Mouse (Mus musculus) C2C12 (cell line): Measurements from ENCODE around the gene Tgfbr3. TPM values are rescaled to one million over a fixed set of nuclear protein-coding genes. Genes with fewer than 3 reads are reported as not detected.
"Not testable (repeated sequence)": the region's sequence is repeated elsewhere in the genome, so short reads cannot be mapped to it uniquely, and the experiment has no call there.

Source experiments
- H3K27me3 ChIP-seq: one replicate; pipeline ENCODE4 v1.6.1; 2011; ENCODE audit not compliant: control insufficient read depth, insufficient read depth, insufficient read length
- H3K36me3 ChIP-seq: one replicate; pipeline ENCODE4 v1.6.1; 2011; ENCODE audit not compliant: control insufficient read depth, insufficient read depth
- H3K4me3 ChIP-seq: one replicate; pipeline ENCODE4 v1.5.1; 2011; ENCODE audit warnings: mild to moderate bottlenecking, control low read depth; ENCODE audit not compliant: poor library complexity, insufficient read depth, severe bottlenecking
- H3K79me2 ChIP-seq: one replicate; pipeline ENCODE4 v1.6.1; 2011; ENCODE audit not compliant: control insufficient read depth, insufficient read depth
- H3K79me3 ChIP-seq: one replicate; pipeline ENCODE4 v1.6.1; 2011; ENCODE audit warnings: low read depth, control low read depth
- H3ac ChIP-seq: one replicate; pipeline ENCODE3; 2011; ENCODE audit warnings: low read depth; ENCODE audit not compliant: control insufficient read depth, insufficient read length
- CEBPB ChIP-seq: IDR thresholded peaks from one replicate; pipeline ENCODE4 v1.6.1; 2011; ENCODE audit warnings: low read depth, mild to moderate bottlenecking, control low read depth, moderate library complexity
- CTCF ChIP-seq: IDR thresholded peaks from one replicate; pipeline ENCODE4 v1.5.1; 2011; ENCODE audit not compliant: control insufficient read depth, insufficient read depth, insufficient read length
- FOSL1 ChIP-seq: IDR thresholded peaks from one replicate; pipeline ENCODE4 v1.8.0; 2011; ENCODE audit warnings: mild to moderate bottlenecking, low read length; ENCODE audit not compliant: poor library complexity, insufficient read depth, severe bottlenecking
- MAX ChIP-seq: IDR thresholded peaks from one replicate; pipeline ENCODE4 v1.6.1; 2011; ENCODE audit warnings: mild to moderate bottlenecking, control low read depth
- MYOD1 ChIP-seq: IDR thresholded peaks from one replicate; pipeline ENCODE4 v1.6.1; 2011; ENCODE audit warnings: low read depth; ENCODE audit not compliant: control insufficient read depth, insufficient read length
- MYOG ChIP-seq: IDR thresholded peaks from one replicate; pipeline ENCODE4 v1.6.1; 2011; ENCODE audit not compliant: control insufficient read depth, insufficient read length; ENCODE audit errors: extremely low read depth
- USF1 ChIP-seq: IDR thresholded peaks from one replicate; pipeline ENCODE4 v1.6.1; 2011; ENCODE audit warnings: low read depth, mild to moderate bottlenecking, control low read depth, moderate library complexity
- polyA plus RNA-seq: library from polyadenylated mRNA; unstranded; fragments of >200 nt; fragmentation: generic; extraction: Trizol; gene quantifications from one replicate; pipeline ENCODE4 v1.2.1, GENCODE M21; 2012; ENCODE audit warnings: missing spikeins

Tgfbr3 gene
- polyA plus RNA-seq, 1 experiment, result 0.20 TPM

GRCm38 (mm10) chr5:107230189-107230588 is 59.2 kb downstream of the Tgfbr3 start:
- no peaks in the 10 kb centered on the region for H3K27me3 ChIP-seq
- TF ChIP-seq USF1, result no peak
- TF ChIP-seq MYOD1, result no peak
- no peak for TF ChIP-seq FOSL1
- no peak for TF ChIP-seq CEBPB
- TF ChIP-seq CTCF, result no peak
- no peak for TF ChIP-seq MYOG
- no peak for TF ChIP-seq MAX
- no peaks in the 10 kb centered on the region for H3K36me3 ChIP-seq
- no peak overlapping the region for H3K4me3 ChIP-seq
- H3K79me2 ChIP-seq, result no peaks in the 10 kb centered on the region
- no peak overlapping the region for H3ac ChIP-seq
- H3K79me3 ChIP-seq, result no peaks in the 10 kb centered on the region

GRCm38 (mm10) chr5:107229037-107229436 is 60.4 kb downstream of the Tgfbr3 start:
- H3K36me3 ChIP-seq, result no peaks in the 10 kb centered on the region
- TF ChIP-seq USF1 (no peak), MYOG (no peak), FOSL1 (no peak), MAX (no peak), CEBPB (no peak), MYOD1 (no peak), CTCF (no peak)
- no peak overlapping the region for H3K4me3 ChIP-seq

GRCm38 (mm10) chr5:107227580-107227979 is 61.8 kb downstream of the Tgfbr3 start:
- H3ac ChIP-seq, result no peak overlapping the region
- H3K27me3 ChIP-seq, result peaks cover 4% of the 10 kb centered on the region
- no peaks in the 10 kb centered on the region for H3K79me2 ChIP-seq
- H3K4me3 ChIP-seq, result no peak overlapping the region
- no peaks in the 10 kb centered on the region for H3K36me3 ChIP-seq
- no peaks in the 10 kb centered on the region for H3K79me3 ChIP-seq
- TF ChIP-seq CEBPB (no peak), FOSL1 (no peak), MYOD1 (no peak), MYOG (no peak), USF1 (no peak), MAX (no peak), CTCF (no peak)

More at GRCm38 (mm10) chr5:107229037-107229436, 60.4 kb downstream of the Tgfbr3 start:
- H3K79me2 ChIP-seq, result no peaks in the 10 kb centered on the region
- no peak overlapping the region for H3ac ChIP-seq
- peaks cover 2% of the 10 kb centered on the region for H3K27me3 ChIP-seq
- H3K79me3 ChIP-seq, result no peaks in the 10 kb centered on the region

GRCm38 (mm10) chr5:107224820-107225417 is 64.5 kb downstream of the Tgfbr3 start:
- H3K79me2 ChIP-seq, result no peaks in the 10 kb centered on the region
- H3ac ChIP-seq, result no peak overlapping the region
- H3K4me3 ChIP-seq, result no peak overlapping the region
- H3K36me3 ChIP-seq, result no peaks in the 10 kb centered on the region
- no peaks in the 10 kb centered on the region for H3K79me3 ChIP-seq
- TF ChIP-seq FOSL1 (no peak), MYOD1 (no peak), MAX (no peak), CEBPB (no peak), USF1 (no peak), CTCF (no peak), MYOG (no peak)
- H3K27me3 ChIP-seq, result peaks cover 11% of the 10 kb centered on the region

- TF ChIP-seq CEBPB, result no peak
- TF ChIP-seq MAX, result no peak
- TF ChIP-seq FOSL1, result no peak
- no peak for TF ChIP-seq CTCF
- TF ChIP-seq USF1, result no peak
- TF ChIP-seq MYOG, result no peak
- no peak for TF ChIP-seq MYOD1
Measured at GRCm38 (mm10) chr5:107224151-107224550, 65.3 kb downstream of the Tgfbr3 start.

GRCm38 (mm10) chr5:107223483-107223882 is 65.9 kb downstream of the Tgfbr3 start:
- H3K27me3 ChIP-seq, result peaks cover 11% of the 10 kb centered on the region
- not testable (repeated sequence) for H3K4me3 ChIP-seq, H3ac ChIP-seq, H3K36me3 ChIP-seq, H3K79me2 ChIP-seq, H3K79me3 ChIP-seq

More at GRCm38 (mm10) chr5:107224151-107224550, 65.3 kb downstream of the Tgfbr3 start:
- no peak overlapping the region for H3K4me3 ChIP-seq
- H3K79me3 ChIP-seq, result no peaks in the 10 kb centered on the region
- H3K79me2 ChIP-seq, result no peaks in the 10 kb centered on the region
- H3K27me3 ChIP-seq, result peaks cover 11% of the 10 kb centered on the region
- H3K36me3 ChIP-seq, result no peaks in the 10 kb centered on the region
- no peak overlapping the region for H3ac ChIP-seq
